Mouse (Mus musculus): Measurements from ENCODE around the gene Ggta1.

The Ggta1 gene

GRCm38 (mm10) chr2:35490458-35491111 lies 27.6 kb upstream of the Ggta1 start:
- DNase-seq, result no peak

GRCm38 (mm10) chr2:35487700-35488099 lies 24.7 kb upstream of the Ggta1 start:
- no peak for DNase-seq

- DNase-seq, result no peak
Observed at GRCm38 (mm10) chr2:35486981-35487655, 24.1 kb upstream of the Ggta1 start.

- no peak for DNase-seq
Observed at GRCm38 (mm10) chr2:35484102-35484501, 21.1 kb upstream of the Ggta1 start.

- DNase-seq, result no peak
Observed at GRCm38 (mm10) chr2:35483402-35483801, 20.4 kb upstream of the Ggta1 start.

GRCm38 (mm10) chr2:35481322-35481990 lies 18.4 kb upstream of the Ggta1 start:
- no peak for DNase-seq

GRCm38 (mm10) chr2:35480073-35480472 lies 17.0 kb upstream of the Ggta1 start:
- DNase-seq, result no peak

- DNase-seq, result no peak
Observed at GRCm38 (mm10) chr2:35478812-35479122, 15.7 kb upstream of the Ggta1 start.

GRCm38 (mm10) chr2:35477999-35478811 lies 15.2 kb upstream of the Ggta1 start:
- DNase-seq, result no peak

GRCm38 (mm10) chr2:35477321-35477720 lies 14.3 kb upstream of the Ggta1 start:
- no peak for DNase-seq

GRCm38 (mm10) chr2:35474916-35475315 lies 11.9 kb upstream of the Ggta1 start:
- DNase-seq, result no peak

GRCm38 (mm10) chr2:35469266-35469665 lies 6.2 kb upstream of the Ggta1 start:
- DNase-seq, result no peak

GRCm38 (mm10) chr2:35468276-35468675 lies 5.2 kb upstream of the Ggta1 start:
- no peak for DNase-seq

GRCm38 (mm10) chr2:35467855-35468254 lies 4.8 kb upstream of the Ggta1 start:
- no peak for DNase-seq

GRCm38 (mm10) chr2:35465677-35466076 lies 2.6 kb upstream of the Ggta1 start:
- no peak for DNase-seq

- DNase-seq, result no peak
Observed at GRCm38 (mm10) chr2:35464548-35464947, 1.5 kb upstream of the Ggta1 start.

- no peak for DNase-seq
Observed at GRCm38 (mm10) chr2:35464089-35464534, 1.1 kb upstream of the Ggta1 start.

GRCm38 (mm10) chr2:35463372-35464088 lies 499 bp upstream of the Ggta1 start:
- no peak for DNase-seq

- no peak for DNase-seq
Observed at GRCm38 (mm10) chr2:35461971-35462787, 852 bp downstream of the Ggta1 start.

GRCm38 (mm10) chr2:35461131-35461947 lies 1.7 kb downstream of the Ggta1 start:
- DNase-seq, result no peak

GRCm38 (mm10) chr2:35460378-35460880 lies 2.6 kb downstream of the Ggta1 start:
- no peak for DNase-seq
